Mouse (Mus musculus) heart, embryonic 15.5 days (tissue): ENCODE results near the gene Gm10959. TPM values are rescaled to one million over a fixed set of nuclear protein-coding genes. Genes with fewer than 3 reads are reported as not detected.

Source experiments
- ATAC-seq: fragments of 200-750 bp; cut with Nextera tagmentation; replicated peaks from 2 replicates; pipeline ENCODE4 v1.8.0; 2017; ENCODE audit warnings: low read depth, moderate TSS enrichment; ENCODE audit not compliant: insufficient number of reproducible peaks, insufficient read depth, low FRiP score
- H3K27ac ChIP-seq: fragments of 300-500 bp; sonication (generic); 2 replicates; pipeline ENCODE4 v1.5.1; 2015; ENCODE audit warnings: mild to moderate bottlenecking, inconsistent platforms
- H3K27me3 ChIP-seq: fragments of 300-500 bp; sonication (generic); 2 replicates; pipeline ENCODE4 v1.6.1; 2015; ENCODE audit warnings: inconsistent platforms
- H3K36me3 ChIP-seq: fragments of 300-500 bp; sonication (generic); 2 replicates; pipeline ENCODE4 v1.6.1; 2015; ENCODE audit warnings: mild to moderate bottlenecking, inconsistent platforms
- H3K4me1 ChIP-seq: fragments of 300-500 bp; sonication (generic); replicated peaks from 2 replicates; pipeline ENCODE4 v1.6.1; 2015; ENCODE audit warnings: inconsistent platforms
- H3K4me2 ChIP-seq: fragments of 300-500 bp; sonication (generic); 2 replicates; pipeline ENCODE4 v1.6.1; 2015; ENCODE audit warnings: inconsistent platforms, mild to moderate bottlenecking, moderate library complexity
- H3K4me3 ChIP-seq: fragments of 300-500 bp; sonication (generic); 2 replicates; pipeline ENCODE4 v1.5.1; 2015; ENCODE audit warnings: mild to moderate bottlenecking, inconsistent platforms
- H3K9ac ChIP-seq: fragments of 300-500 bp; sonication (generic); 2 replicates; pipeline ENCODE4 v1.6.1; 2015; ENCODE audit warnings: mild to moderate bottlenecking, inconsistent platforms
- H3K9me3 ChIP-seq: fragments of 300-500 bp; sonication (generic); replicated peaks from 2 replicates; pipeline ENCODE4 v1.6.1; 2016; ENCODE audit warnings: inconsistent platforms
- WGBS: fragments of 180-500 bp; shearing (Covaris S2); methylation state at CpG from one replicate; pipeline ENCODE4 v1.1.7; 2015; ENCODE audit warnings: mixed read lengths; 5-methylcytosine and 5-hydroxymethylcytosine counted together
- polyA plus RNA-seq: library from polyadenylated mRNA; unstranded; fragments of >200 nt; fragmentation: Nextera tagmentation; extraction: Ambion mirVana; gene quantifications from 2 replicates; pipeline ENCODE4 v1.2.1, GENCODE M21; 2015

The Gm10959 gene
- polyA plus RNA-seq, 1 experiment from 2014 or later = not detected

DNA sequence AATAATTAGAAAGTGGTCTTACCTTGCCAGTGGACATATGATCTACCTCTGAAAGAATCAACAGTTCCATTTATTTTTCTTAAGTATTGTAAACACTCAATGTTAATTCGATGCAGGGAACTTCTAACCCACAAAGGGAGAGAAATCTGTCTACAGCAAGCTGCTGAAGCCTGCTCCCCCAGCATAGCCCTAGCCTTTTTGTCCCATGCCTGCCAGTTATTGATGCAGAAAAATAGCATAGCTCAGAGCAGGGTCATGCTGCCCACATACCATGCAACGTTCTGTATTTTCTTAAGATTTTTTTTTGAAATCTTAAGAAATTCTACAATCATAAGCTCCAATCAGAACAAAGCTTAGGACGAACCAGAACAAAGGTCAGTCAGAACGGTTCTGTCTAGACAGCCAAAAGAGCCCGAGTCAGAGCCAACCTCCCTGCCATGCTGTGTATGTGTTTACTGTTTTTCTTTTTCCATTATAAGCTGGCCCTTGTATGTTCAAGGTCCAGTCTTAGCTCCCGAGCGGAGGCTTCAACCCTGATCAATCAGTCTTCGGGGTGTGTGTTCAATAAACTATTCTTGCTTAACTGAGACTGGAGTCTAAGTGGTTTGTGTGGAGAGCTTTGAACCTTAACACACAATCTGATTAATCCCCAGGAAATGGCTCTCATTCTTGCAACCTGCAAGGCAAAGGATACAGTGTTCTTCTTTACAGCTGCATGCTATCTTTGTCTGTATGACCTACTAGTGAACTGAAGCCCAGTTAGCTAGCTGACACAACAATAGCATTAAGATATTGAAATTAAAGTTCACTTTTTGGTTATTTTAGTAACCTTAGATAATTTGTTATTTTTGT lies 2.7 kb upstream of the Gm10959 start:
- Histone ChIP-seq H3K4me1 (peaks cover 11% of the 10 kb centered on the region), H3K27me3 (no peaks in the 10 kb centered on the region), H3K9ac (no peak overlapping the region), H3K4me2 (no peak overlapping the region), H3K9me3 (no peaks in the 10 kb centered on the region), H3K27ac (no peak overlapping the region), H3K36me3 (no peaks in the 10 kb centered on the region), H3K4me3 (no peak overlapping the region)
- no peak for ATAC-seq
- WGBS = 80% methylated on average over 8 of the region's 8 CpGs

DNA sequence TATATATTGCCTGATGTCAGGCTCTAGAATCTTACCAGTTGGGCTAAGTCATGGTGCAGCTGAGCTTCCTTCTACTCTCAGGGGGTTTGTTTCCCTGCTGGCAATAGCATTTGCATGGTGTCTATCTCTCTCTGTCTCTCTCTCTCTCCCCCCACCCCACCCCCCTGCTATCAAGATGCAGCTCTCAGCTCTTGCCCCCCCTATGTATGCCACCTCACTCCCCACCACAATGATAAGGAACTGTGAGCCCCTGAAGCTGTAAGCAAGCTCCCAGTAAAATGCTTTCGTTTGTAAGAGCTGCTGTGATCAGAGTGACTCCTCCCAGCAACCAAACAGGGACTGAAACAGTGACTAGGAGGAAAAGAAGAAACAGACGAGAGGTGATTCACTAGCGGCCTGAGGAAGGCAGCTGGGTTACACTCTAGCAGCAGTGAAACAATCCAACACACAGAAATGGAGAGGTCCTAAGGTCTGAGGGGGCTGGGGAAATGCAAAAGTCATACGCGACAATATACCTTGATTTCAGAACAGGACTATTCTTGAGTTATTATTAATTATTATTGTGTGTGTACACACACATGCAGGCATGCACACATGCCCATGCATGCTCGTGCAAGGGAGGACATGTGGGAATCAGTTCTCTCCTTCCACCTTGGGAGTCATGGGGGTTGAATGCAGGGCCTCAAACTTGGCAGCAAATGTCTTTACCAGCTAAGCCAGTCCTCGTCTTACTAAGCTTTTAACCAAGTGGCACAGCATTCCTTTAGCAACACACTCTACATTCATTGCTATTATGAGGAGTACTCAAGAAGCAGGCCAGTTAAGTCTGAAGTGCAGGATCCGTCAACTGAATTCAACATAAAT lies 1.6 kb upstream of the Gm10959 start:
- H3K27ac ChIP-seq = no peak overlapping the region
- H3K9ac ChIP-seq = no peak overlapping the region
- no peak overlapping the region for H3K4me2 ChIP-seq
- H3K9me3 ChIP-seq = no peaks in the 10 kb centered on the region
- H3K4me3 ChIP-seq = no peak overlapping the region
- ATAC-seq = no peak
- no peaks in the 10 kb centered on the region for H3K27me3 ChIP-seq
- peaks cover 11% of the 10 kb centered on the region for H3K4me1 ChIP-seq
- no peaks in the 10 kb centered on the region for H3K36me3 ChIP-seq
- 51% methylated on average over 8 of the region's 8 CpGs for WGBS

DNA sequence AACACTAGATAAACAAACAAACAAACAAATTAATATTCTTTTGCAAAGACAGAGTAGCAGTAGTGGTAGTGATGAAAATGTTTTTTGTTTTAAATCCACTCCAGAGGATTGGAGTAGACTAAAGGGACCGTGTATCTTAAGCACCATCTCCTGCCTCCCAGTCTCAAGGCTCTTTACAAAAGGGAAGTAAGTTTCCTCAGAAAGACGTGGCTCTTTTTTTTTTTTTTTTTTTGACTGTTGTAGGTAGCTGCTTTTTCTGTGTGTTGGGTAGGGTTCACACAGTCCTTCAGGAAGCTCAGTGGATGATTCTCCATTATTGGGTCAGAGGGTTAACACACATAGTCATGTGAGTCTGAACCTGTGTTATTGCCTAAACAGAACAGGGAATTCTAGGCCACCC lies 488 bp downstream of the Gm10959 start:
- ATAC-seq = no peak
- H3K4me2 ChIP-seq = no peak overlapping the region
- no peaks in the 10 kb centered on the region for H3K36me3 ChIP-seq
- H3K4me1 ChIP-seq = peaks cover 9% of the 10 kb centered on the region; the same call in 1 of the 2 replicates
- H3K9ac ChIP-seq = no peak overlapping the region
- WGBS = 62% methylated on average over 2 of the region's 2 CpGs
- H3K27me3 ChIP-seq = no peaks in the 10 kb centered on the region
- H3K9me3 ChIP-seq = no peaks in the 10 kb centered on the region
- H3K27ac ChIP-seq = no peak overlapping the region
- H3K4me3 ChIP-seq = no peak overlapping the region

DNA sequence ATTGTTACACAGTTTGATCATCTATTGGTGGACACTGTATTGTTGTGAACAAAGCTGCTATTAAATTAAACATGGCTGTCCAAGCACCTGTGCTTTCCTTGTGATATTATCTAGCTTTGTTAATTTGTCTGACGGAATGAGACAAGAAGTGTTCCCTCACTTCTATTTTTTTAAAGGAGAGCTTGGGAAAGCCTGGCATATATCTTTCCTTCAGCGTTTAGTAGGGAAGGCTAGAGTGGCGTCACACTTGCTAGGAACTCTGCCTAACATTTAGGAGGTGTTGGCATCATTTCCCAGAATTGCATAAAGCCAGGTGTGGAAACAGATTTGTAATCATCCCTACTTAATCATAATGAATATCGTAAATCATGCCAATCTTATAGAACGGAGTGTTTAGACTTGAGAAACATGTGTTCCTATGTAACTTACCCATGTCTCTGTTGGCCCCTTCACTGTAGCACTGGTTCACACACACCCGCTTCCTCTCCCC lies 2.9 kb downstream of the Gm10959 start:
- Histone ChIP-seq H3K4me2 (no peak overlapping the region), H3K36me3 (no peaks in the 10 kb centered on the region), H3K9me3 (no peaks in the 10 kb centered on the region), H3K4me3 (no peak overlapping the region), H3K9ac (no peak overlapping the region), H3K27me3 (no peaks in the 10 kb centered on the region), H3K27ac (no peak overlapping the region), H3K4me1 (0 out of 2 replicates have a peak, but pooled peaks cover 3% of the 10 kb centered on the region)
- 69% methylated on average over 6 of the region's 6 CpGs for WGBS
- no peak for ATAC-seq

- 72% methylated on average over 5 of the region's 5 CpGs for WGBS
- no peak for ATAC-seq
- Histone ChIP-seq H3K27ac (no peak overlapping the region), H3K9ac (no peak overlapping the region), H3K9me3 (no peaks in the 10 kb centered on the region), H3K36me3 (no peaks in the 10 kb centered on the region), H3K27me3 (no peaks in the 10 kb centered on the region), H3K4me3 (no peak overlapping the region), H3K4me2 (no peak overlapping the region), H3K4me1 (no peaks in the 10 kb centered on the region)
Measured at GRCm38 (mm10) chr3:122915493-122915892, 3.7 kb downstream of the Gm10959 start.

GRCm38 (mm10) chr3:122907841-122908240 lies 11.3 kb downstream of the Gm10959 start:
- Histone ChIP-seq H3K27ac (no peak overlapping the region), H3K9me3 (no peaks in the 10 kb centered on the region), H3K4me1 (no peaks in the 10 kb centered on the region), H3K9ac (no peak overlapping the region), H3K4me3 (no peak overlapping the region), H3K4me2 (no peak overlapping the region), H3K27me3 (no peaks in the 10 kb centered on the region), H3K36me3 (no peaks in the 10 kb centered on the region)
- no peak for ATAC-seq
- 81% methylated on average over 2 of the region's 2 CpGs for WGBS

GRCm38 (mm10) chr3:122903746-122904433 lies 15.3 kb downstream of the Gm10959 start:
- H3K27me3 ChIP-seq = no peaks in the 10 kb centered on the region
- H3K9ac ChIP-seq = no peak overlapping the region
- no peak for ATAC-seq
- H3K4me2 ChIP-seq = no peak overlapping the region
- 38% methylated on average over 12 of the region's 12 CpGs for WGBS
- H3K36me3 ChIP-seq = no peaks in the 10 kb centered on the region
- H3K4me3 ChIP-seq = no peak overlapping the region
- no peak overlapping the region for H3K27ac ChIP-seq
- no peaks in the 10 kb centered on the region for H3K4me1 ChIP-seq
- H3K9me3 ChIP-seq = no peaks in the 10 kb centered on the region

DNA sequence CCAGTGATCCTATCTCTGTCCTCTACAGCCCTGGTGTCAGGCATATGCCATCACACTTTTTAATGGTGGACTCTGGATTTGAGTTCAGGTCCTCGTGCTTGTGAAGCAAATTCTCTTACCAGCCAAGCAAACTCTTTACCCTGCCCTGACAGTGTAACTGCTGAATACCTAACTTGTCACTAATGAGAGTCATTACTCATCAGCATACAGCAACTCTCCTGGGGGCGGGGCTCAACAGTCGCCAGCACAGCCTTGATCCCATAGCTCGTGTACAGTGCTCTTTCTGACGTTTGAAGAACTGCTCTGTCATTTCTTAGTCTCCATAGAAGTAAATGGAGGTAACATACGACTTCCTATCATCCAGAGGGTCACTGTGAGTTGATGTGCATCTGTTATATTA lies 20.9 kb downstream of the Gm10959 start:
- 56% methylated on average over 6 of the region's 6 CpGs for WGBS
- H3K27ac ChIP-seq = no peak overlapping the region
- H3K9ac ChIP-seq = no peak overlapping the region
- H3K9me3 ChIP-seq = no peaks in the 10 kb centered on the region
- H3K27me3 ChIP-seq = no peaks in the 10 kb centered on the region
- no peaks in the 10 kb centered on the region for H3K4me1 ChIP-seq
- H3K4me3 ChIP-seq = no peak overlapping the region
- H3K36me3 ChIP-seq = no peaks in the 10 kb centered on the region
- ATAC-seq = no peak
- no peak overlapping the region for H3K4me2 ChIP-seq

DNA sequence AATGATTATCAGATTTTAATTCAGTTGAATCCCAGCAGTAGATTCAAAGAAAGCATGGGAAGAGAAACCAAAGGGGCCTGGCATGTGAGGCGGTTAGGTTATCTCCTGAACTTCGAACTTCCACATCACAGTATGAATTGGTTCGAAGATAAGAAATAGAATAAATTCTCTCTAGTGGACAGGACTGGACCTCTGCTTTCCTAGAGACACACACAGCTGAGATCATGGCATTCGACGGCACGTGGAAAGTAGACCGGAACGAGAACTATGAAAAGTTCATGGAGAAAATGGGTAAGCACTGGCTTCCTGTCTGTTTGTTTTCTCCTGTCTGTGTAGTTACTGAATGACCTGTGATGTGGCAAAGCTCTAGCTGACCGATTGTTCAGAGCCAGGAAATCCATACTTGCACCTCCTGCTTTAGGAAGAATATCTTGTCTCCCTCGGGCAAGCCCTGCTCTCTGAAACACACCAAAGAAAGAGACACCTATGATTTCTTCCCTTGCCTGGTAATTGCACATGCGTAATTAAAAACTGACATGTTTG lies 23.9 kb downstream of the Gm10959 start:
- 75% methylated on average over 11 of the region's 11 CpGs for WGBS
- no peak for ATAC-seq
- no peak overlapping the region for H3K9ac ChIP-seq

GRCm38 (mm10) chr3:122894772-122895171 lies 24.4 kb downstream of the Gm10959 start, which contains the start of gene Fabp2:
Gene Fabp2 (plus strand): TSS chr3:122895072.
- Histone ChIP-seq H3K27me3 (no peaks in the 10 kb centered on the region), H3K9me3 (no peaks in the 10 kb centered on the region), H3K27ac (no peak within 1 kb of the TSS), H3K9ac (no peak within 1 kb of the TSS), H3K36me3 (no peaks in the 10 kb centered on the region), H3K4me1 (no peaks in the 10 kb centered on the region), H3K4me3 (no peak within 1 kb of the TSS), H3K4me2 (no peak within 1 kb of the TSS)
- WGBS = 94% methylated on average over 3 of the region's 3 CpGs
- ATAC-seq = no peak

More for the DNA sequence above, 23.9 kb downstream of the Gm10959 start:
- Histone ChIP-seq H3K4me1 (no peaks in the 10 kb centered on the region), H3K36me3 (no peaks in the 10 kb centered on the region), H3K9me3 (no peaks in the 10 kb centered on the region), H3K4me2 (no peak overlapping the region), H3K27ac (no peak overlapping the region), H3K4me3 (no peak overlapping the region), H3K27me3 (no peaks in the 10 kb centered on the region)

- no peak for ATAC-seq
- Histone ChIP-seq H3K9ac (no peak overlapping the region), H3K4me2 (no peak overlapping the region), H3K4me1 (no peaks in the 10 kb centered on the region), H3K27me3 (no peaks in the 10 kb centered on the region), H3K27ac (no peak overlapping the region), H3K4me3 (no peak overlapping the region), H3K9me3 (no peaks in the 10 kb centered on the region), H3K36me3 (no peaks in the 10 kb centered on the region)
- WGBS = 50% methylated on average over 5 of the region's 5 CpGs
Measured at GRCm38 (mm10) chr3:122888371-122888819, 30.8 kb downstream of the Gm10959 start.
